Mouse (Mus musculus) frontal cortex, adult 2 months (tissue): ENCODE measurements around the gene Ccdc63. TPM values are rescaled to one million over a fixed set of nuclear protein-coding genes. Genes with fewer than 3 reads are reported as not detected.
"Not testable (repeated sequence)": the region's sequence is repeated elsewhere in the genome, so short reads cannot be mapped to it uniquely, and the experiment has no call there.

Experiments
- DNase-seq, 2 experiments: peaks; one replicate each; pipeline ENCODE4 v3.0.0; 2022; ENCODE audit warnings: low spot score in 1 of 2; ENCODE audit errors: extremely low spot score in 1 of 2
- polyA plus RNA-seq: library from polyadenylated mRNA; depleted of rRNA; stranded (reverse); fragments of >200 nt; gene quantifications from 2 replicates; pipeline ENCODE4 v1.2.3, GENCODE M21; 2012

Ccdc63 gene
- polyA plus RNA-seq, 1 experiment = 0.42 TPM

DNA sequence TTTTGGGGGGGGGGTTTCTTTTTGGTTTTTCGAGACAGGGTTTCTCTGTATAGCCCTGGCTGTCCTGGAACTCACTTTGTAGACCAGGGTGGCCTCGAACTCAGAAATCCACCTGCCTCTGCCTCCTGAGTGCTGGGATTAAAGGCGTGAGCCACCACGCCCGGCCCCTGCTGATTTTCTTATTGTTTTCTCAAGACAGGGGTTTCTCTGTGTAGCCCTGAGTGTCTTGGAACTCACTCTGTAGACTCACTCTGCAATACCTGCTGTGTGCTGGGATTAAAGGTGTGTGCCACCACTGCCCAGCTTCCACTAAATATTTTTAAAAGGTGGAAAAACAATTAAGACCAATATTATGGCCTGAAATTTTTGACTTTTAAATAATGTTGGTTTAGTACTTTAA lies 11.9 kb upstream of the Ccdc63 start:
- not testable (repeated sequence) for DNase-seq

DNA sequence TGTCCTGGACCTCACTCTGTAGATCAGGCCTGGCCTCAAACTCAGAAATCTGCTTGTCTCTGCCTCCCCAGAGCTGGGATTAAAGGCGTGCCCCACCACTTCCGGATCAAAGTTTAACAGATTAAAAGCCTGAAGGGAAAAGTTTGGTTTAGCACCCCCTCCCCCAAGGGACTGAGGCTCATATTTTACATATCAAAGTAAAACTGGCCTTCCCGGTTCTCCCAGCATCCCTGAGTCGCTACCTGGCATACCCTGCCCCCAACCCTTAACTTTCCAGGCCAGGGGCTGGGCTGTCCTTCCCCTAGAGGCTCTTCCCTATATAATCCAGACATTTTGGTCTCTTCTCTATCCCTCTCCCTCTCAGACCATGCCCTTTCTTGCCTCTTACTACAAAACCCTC lies 8.6 kb upstream of the Ccdc63 start:
- DNase-seq = no peak

DNA sequence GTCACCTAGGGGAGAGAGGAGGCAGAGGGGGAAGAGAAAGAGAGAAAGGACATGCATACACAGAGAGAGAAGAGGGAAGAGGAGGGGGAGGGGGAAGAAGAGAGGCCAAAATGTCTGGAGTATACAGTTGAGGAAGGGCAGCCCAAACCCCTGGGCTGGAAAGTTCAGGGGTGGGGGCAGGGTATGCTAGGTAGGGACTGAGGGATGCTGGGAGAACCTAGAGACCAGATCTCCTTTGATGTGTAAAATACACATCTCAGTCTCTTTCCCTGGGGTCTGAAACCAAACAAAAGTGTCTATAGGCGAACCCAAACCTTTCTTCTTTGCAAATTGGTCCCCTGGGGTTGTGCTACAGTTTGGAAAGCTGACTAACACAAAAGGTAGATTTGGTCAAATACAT lies 7.5 kb upstream of the Ccdc63 start:
- DNase-seq = no peak

DNA sequence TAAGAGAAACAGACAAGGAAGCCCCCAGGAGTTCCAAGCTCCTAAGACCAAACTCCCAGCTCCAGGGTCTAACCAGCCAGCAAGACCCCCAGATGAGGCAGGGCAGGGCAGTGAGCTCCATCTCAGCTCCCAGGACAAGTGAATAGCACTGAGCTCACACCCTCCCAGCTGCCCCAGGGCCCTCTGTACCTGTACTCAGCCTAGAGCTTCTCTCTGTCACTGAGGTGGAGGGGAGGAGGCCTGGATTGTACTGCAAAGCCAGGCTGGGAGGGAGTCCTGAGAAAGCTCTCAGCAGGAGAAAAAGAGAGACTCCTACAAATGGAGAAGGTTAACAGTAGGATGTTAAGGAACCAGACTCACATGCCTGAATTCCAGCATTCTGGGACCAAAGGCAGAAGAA lies 6.0 kb upstream of the Ccdc63 start:
- DNase-seq = no peak

- DNase-seq = peak in 1 of 2 experiments; percentile 58
These were observed 5.5 kb upstream of the Ccdc63 start for GRCm38 (mm10) chr5:122146056-122146580.

GRCm38 (mm10) chr5:122145381-122146055 lies 4.9 kb upstream of the Ccdc63 start:
- DNase-seq = no peak

GRCm38 (mm10) chr5:122144825-122145224 lies 4.2 kb upstream of the Ccdc63 start:
- no peak for DNase-seq

DNA sequence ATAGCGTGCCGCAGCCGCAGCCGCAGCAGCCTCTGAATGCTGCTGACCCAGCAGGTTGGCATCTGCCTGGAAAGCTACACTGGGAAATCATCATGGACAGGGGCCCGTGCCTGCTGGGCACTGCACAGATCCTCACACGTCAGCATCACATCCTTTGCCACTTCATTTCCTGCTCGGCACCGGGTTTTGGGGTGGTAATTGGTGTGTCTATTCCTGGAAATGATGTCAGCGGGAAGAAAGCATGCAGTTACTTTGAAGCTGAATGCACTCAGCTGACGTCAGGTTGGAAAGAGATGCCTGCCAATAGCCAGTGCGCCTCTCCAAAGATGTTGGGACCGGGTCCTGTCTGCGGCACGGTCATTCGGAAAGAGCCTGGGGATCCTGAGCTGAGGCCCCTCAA lies 2.9 kb upstream of the Ccdc63 start:
- peak; percentile 41 to 71 for DNase-seq

- DNase-seq = no peak
These were observed 1.8 kb upstream of the Ccdc63 start for GRCm38 (mm10) chr5:122142230-122142992.

DNA sequence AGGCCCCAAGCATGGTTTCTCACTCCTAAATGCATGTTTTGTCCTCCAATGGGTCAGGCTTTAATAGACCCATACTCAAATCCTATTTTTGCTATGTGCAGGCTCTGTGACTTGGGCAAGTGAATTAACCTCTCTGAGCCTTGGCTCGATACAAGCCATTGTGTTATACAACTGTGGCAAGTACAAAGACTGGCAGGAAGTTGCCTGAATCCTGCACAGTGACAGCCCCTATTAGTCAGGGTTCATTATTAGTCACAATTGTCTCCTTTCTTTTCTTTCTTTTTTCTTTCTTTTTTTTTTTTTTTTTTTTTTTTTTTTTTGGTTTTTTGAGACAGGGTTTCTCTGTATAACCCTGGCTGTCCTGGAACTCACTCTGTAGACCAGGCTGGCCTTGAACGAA lies 852 bp downstream of the Ccdc63 start:
- DNase-seq = not testable (repeated sequence)

GRCm38 (mm10) chr5:122138856-122139255 lies 1.8 kb downstream of the Ccdc63 start:
- no peak for DNase-seq

DNA sequence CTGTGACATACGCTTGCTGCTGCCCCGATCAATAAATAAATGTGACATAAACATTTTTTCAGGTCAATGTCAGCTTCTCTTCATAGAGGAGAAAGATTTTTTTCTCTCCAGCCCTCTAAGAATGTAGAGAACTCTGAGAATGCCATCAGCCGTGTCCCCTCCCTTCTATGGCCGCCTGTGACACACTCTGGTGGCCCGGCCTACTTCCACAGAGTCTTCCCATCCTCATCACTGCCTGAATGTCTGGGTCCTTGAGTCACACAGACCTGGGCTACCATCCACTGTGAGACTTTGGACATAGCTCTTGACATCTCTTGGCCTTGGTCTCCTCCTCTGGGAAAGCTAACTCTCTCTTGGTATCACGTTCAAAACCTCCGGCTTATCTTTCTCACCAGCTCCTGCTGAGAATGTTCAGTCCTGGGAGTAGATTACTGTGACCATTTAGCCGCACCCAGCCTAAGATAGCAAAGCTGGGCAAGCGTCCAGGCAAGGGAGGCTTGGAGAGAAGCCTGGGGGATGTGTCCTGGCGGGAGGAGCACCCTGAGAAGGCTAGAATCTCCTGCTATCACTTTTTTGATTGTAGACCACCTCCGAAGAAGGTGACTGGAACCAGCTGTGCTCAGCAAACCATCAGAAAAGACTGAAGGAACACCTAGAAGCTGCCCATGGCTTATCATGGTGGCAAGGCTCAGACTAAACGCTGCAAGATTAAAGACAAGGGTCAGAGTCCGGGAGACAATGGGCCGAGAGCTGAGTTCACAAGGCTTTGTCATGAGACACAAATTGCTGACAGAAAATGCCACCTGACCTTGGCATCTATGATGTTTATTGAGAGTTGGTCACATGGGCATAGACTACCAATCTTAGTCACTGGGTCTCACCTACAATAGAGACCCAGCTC lies 3.9 kb downstream of the Ccdc63 start:
- DNase-seq = no peak

- no peak for DNase-seq
These were observed 5.2 kb downstream of the Ccdc63 start for GRCm38 (mm10) chr5:122135290-122135882.

GRCm38 (mm10) chr5:122134395-122135289 lies 6.0 kb downstream of the Ccdc63 start:
- DNase-seq = no peak

- DNase-seq = no peak
These were observed 7.6 kb downstream of the Ccdc63 start for GRCm38 (mm10) chr5:122133050-122133389.

- DNase-seq = no peak
These were observed 8.2 kb downstream of the Ccdc63 start for GRCm38 (mm10) chr5:122132167-122133049.

- DNase-seq = peak; percentile 55 to 92
These were observed 9.3 kb downstream of the Ccdc63 start for GRCm38 (mm10) chr5:122131076-122132051.
